Mouse (Mus musculus) T-helper 1 cell (primary cell): ENCODE measurements around the gene Phb.
"Not testable (repeated sequence)": the region's sequence is repeated elsewhere in the genome, so short reads cannot be mapped to it uniquely, and the experiment has no call there.

Experiments used
- in situ Hi-C: fragments of 300-600 bp; cut with MboI, MseI; formaldehyde crosslinking; loops from one replicate; pipeline ENCODE4 v1.15.1; 2025; ENCODE audit warnings: high pct_unique_total_duplicates

The Phb gene

GRCm38 (mm10) chr11:95650001-95650400, 16.8 kb upstream of the Phb start:
- in situ Hi-C loops: no loop called here

- in situ Hi-C loops: no loop called here
Measured at GRCm38 (mm10) chr11:95650981-95651380, 15.8 kb upstream of the Phb start.

- in situ Hi-C loops: no loop called here
Measured at GRCm38 (mm10) chr11:95657449-95657848, 9.3 kb upstream of the Phb start.

- in situ Hi-C loops: no loop called here
Measured at GRCm38 (mm10) chr11:95667177-95667576, 420 bp downstream of the Phb start.

GRCm38 (mm10) chr11:95668086-95668485, 1.3 kb downstream of the Phb start:
- in situ Hi-C loops: not testable (repeated sequence)

- in situ Hi-C loops: no loop called here
Measured at GRCm38 (mm10) chr11:95675498-95675897, 8.7 kb downstream of the Phb start.

- in situ Hi-C loops: no loop called here
Measured at GRCm38 (mm10) chr11:95676307-95676706, 9.6 kb downstream of the Phb start.

- in situ Hi-C loops: no loop called here
Measured at GRCm38 (mm10) chr11:95677925-95678701, 11.4 kb downstream of the Phb start.

- in situ Hi-C loops: loop anchor here (5.0 kb wide), 1 partner anchor 70 kb away; no protein-coding TSS in a partner anchor
Measured at GRCm38 (mm10) chr11:95681995-95682601, 15.3 kb downstream of the Phb start.

GRCm38 (mm10) chr11:95682946-95683345, 16.2 kb downstream of the Phb start:
- in situ Hi-C loops: loop anchor here (5.0 kb wide), 1 partner anchor 69 kb away; no protein-coding TSS in a partner anchor

GRCm38 (mm10) chr11:95686031-95686430, 19.3 kb downstream of the Phb start:
- in situ Hi-C loops: no loop called here

- in situ Hi-C loops: no loop called here
Measured at GRCm38 (mm10) chr11:95687084-95687656, 20.4 kb downstream of the Phb start.

- in situ Hi-C loops: no loop called here
Measured at GRCm38 (mm10) chr11:95688515-95688914, 21.8 kb downstream of the Phb start.

GRCm38 (mm10) chr11:95688981-95689380, 22.2 kb downstream of the Phb start:
- in situ Hi-C loops: no loop called here

- in situ Hi-C loops: no loop called here
Measured at GRCm38 (mm10) chr11:95689544-95689943, 22.8 kb downstream of the Phb start.

GRCm38 (mm10) chr11:95698541-95698940, 31.8 kb downstream of the Phb start:
- in situ Hi-C loops: no loop called here

GRCm38 (mm10) chr11:95700778-95701739, 34.3 kb downstream of the Phb start:
- in situ Hi-C loops: no loop called here

GRCm38 (mm10) chr11:95704032-95704969, 37.5 kb downstream of the Phb start:
- in situ Hi-C loops: no loop called here

- in situ Hi-C loops: no loop called here
Measured at GRCm38 (mm10) chr11:95704970-95705330, 38.2 kb downstream of the Phb start.

- in situ Hi-C loops: loop anchor here (10.0 kb wide), 1 partner anchor 1305 kb away; the partner anchor contains the start of gene Sp6
Measured at GRCm38 (mm10) chr11:95709534-95710040, 42.8 kb downstream of the Phb start.
